Mouse (Mus musculus): ENCODE data around the gene Gm49345. TPM values are rescaled to one million over a fixed set of nuclear protein-coding genes. Genes with fewer than 3 reads are reported as not detected.

The Gm49345 gene
- total RNA-seq (2023; ENCODE audit: inconsistent age), result 1.3 to 3.0 TPM (median 2.0 TPM) in 3 of 4 replicates, not detected in the other

DNA sequence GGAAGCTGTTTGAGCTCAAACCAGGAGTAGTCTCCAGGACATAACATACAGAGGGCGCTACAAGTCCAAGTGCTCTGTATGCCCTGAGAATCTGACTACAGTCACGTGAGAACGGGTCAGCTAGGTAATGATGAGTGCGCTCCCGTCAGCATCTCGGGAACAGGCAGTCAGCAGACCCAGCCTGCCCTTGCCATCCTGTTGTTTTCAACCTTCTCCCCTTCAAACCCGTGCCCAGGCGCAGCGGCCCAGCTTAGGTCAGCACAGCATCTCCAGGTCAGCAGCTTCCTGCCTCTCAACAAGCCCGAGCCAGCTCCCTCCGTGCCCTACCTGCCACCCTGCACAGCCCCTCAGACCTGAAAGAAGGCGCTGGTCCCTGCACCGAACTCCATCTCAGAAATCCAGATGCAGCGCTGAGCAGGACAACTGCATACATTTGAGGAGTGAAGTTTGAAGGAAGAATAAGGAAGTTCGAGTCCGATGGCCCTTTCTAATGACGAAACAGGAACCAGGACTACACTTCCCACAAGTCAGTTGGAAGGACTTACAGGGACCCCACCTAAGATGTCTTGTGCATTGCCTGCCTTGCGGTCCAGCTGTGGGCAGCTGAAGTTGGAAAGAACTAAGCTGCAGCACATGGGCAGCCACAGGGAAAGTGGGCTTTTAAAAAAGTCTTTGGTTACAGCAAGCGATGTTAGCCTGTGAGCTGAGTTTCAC is at the start of gene Gm49345, which contains the start of gene Zfp729a:
Gene Gm49345 (minus strand): TSS at position 476 of the 714 bp plus-strand sequence.
Gene Zfp729a (minus strand): TSS at position 498 of the 714 bp plus-strand sequence.

DNA sequence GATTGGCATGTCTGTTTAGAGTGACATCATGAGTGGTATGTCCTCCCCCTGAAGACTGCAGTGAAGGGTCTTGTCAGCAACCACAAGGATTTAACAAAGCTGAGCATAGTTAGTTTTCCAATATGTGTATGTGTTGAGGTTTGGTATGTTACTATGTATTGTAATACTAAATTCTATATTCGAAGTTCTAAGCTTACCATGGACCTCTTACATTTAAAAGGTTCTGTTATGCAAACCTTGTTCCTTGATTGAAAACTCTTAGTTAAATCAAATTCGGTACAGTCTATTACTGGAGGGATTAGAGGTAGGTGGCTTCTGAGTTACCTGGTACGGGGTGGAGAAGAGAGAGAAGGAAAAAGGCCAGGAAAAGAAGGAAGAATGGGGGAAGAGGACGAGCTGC is 49.4 kb upstream of the Gm49345 start, which contains the start of gene Zfp738:
Gene Zfp738 (minus strand): TSS at position 101 of the 400 bp plus-strand sequence.

DNA sequence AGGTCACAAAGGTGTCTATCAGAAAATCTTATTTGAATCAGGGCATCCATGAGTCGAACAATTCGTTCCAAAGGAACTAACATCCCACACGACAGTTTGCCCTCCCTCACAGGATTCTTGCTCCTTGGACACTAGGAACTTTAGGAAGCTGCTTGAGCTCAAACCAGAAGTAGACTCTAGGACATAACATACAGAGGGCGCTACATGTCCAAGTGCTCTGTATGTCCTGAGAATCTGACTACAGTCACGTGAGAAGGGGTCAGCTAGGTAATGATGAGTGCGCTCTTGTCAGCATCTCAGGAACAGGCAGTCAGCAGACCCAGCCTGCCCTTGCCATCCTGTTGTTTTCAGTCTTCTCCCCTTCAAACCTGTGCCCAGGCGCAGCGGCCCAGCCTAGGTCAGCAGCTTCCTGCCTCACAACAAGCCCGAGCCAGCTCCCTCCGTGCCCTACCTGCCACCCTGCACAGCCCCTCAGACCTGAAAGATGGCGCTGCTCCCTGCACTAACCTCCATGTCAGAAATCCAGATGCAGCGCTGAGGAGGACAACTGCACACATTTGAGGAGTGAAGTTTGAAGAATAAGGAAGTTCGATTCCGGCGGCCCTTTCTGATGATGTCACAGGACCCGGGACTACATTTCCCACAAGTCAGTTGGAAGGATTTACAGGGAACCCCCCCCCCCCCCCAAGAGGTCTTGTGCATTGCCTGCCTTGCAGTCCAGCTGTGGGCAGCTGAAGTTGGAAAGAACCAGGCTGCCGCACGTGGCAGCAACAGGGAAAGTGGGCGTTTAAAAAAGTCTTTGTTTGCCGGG is 28.3 kb downstream of the Gm49345 start, which contains the start of gene Zfp729b:
Gene Zfp729b (minus strand): TSS at position 642 of the 811 bp plus-strand sequence.

DNA sequence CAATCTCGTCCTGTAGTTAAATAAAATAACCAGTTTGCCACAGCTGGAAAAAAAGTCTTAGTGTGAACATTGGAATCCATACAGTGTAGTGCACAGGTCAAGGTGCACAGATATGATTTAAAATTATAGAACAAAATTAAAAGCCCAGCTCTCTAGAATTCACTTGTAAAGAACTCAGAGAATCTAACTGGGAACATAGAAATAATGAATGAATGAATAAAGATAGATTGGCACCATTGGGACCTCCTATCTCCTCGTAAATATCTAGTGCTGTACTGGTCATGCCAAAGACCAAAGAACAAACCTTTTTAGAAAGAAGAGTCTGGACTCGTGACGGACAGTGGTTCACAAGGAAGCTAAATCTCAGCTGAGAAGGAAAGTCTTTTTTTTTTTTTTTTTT is 83.8 kb downstream of the Gm49345 start, which contains the start of gene Zfp748:
Gene Zfp748 (minus strand): TSS at position 101 of the 400 bp plus-strand sequence.

Other genes starting within 250 kb of the Gm49345 start
- gene Zfp429, start 237.9 kb downstream of the Gm49345 start, total RNA-seq (2023; ENCODE audit: inconsistent age), result 12.8 to 16.8 TPM (median 14.1 TPM) in 4 replicates
- gene Zfp459, start 216.4 kb downstream of the Gm49345 start, total RNA-seq (2023; ENCODE audit: inconsistent age), result 1.7 to 2.6 TPM (median 2.5 TPM) in 4 replicates
- 5.8 to 9.0 TPM (median 7.8 TPM) in 4 replicates for gene Zfp874a, start 186.1 kb downstream of the Gm49345 start, total RNA-seq (2023; ENCODE audit: inconsistent age)
- 7.0 to 17.0 TPM (median 10.2 TPM) in 4 replicates for gene Zfp874b, start 153.5 kb downstream of the Gm49345 start, total RNA-seq (2023; ENCODE audit: inconsistent age)
- gene Zfp58, start 137.2 kb downstream of the Gm49345 start, total RNA-seq (2023; ENCODE audit: inconsistent age), result 9.4 to 11.2 TPM (median 10.4 TPM) in 4 replicates
- gene Gm26965, start 111.6 kb downstream of the Gm49345 start, total RNA-seq (2023; ENCODE audit: inconsistent age), result 0.78 to 1.1 TPM in 2 of 4 replicates, not detected in the others
- gene Zfp87, start 111.6 kb downstream of the Gm49345 start, total RNA-seq (2023; ENCODE audit: inconsistent age), result 20.7 to 26.4 TPM (median 23.8 TPM) in 4 replicates
- gene Zfp748, start 83.9 kb downstream of the Gm49345 start, total RNA-seq (2023; ENCODE audit: inconsistent age), result 8.5 to 9.6 TPM (median 8.9 TPM) in 4 replicates
- gene Zfp729b, start 28.1 kb downstream of the Gm49345 start, total RNA-seq (2023; ENCODE audit: inconsistent age), result 16.4 to 18.3 TPM (median 17.3 TPM) in 4 replicates
- 12.9 to 21.6 TPM (median 16.5 TPM) in 4 replicates for gene Zfp729a, start within 50 bp of the Gm49345 start, total RNA-seq (2023; ENCODE audit: inconsistent age)
- gene Zfp738, start 49.3 kb upstream of the Gm49345 start, total RNA-seq (2023; ENCODE audit: inconsistent age), result 10.1 to 14.1 TPM (median 12.8 TPM) in 4 replicates
- gene Zfp65, start 91.4 kb upstream of the Gm49345 start, total RNA-seq (2023; ENCODE audit: inconsistent age), result 13.1 to 14.2 TPM (median 13.6 TPM) in 4 replicates
- 3.8 to 9.3 TPM (median 5.0 TPM) in 4 replicates for gene Zfp85, start 117.5 kb upstream of the Gm49345 start, total RNA-seq (2023; ENCODE audit: inconsistent age)
- 1.9 to 4.8 TPM (median 3.5 TPM) in 4 replicates for gene Zfp493, start 141.9 kb upstream of the Gm49345 start, total RNA-seq (2023; ENCODE audit: inconsistent age)
- gene Zfp273, start 176.0 kb upstream of the Gm49345 start, total RNA-seq (2023; ENCODE audit: inconsistent age), result 4.5 to 5.7 TPM (median 5.1 TPM) in 4 replicates
- not detected in 4 replicates for gene Gm10037, start 193.3 kb upstream of the Gm49345 start, total RNA-seq (2023; ENCODE audit: inconsistent age)
- not detected in 4 replicates for gene BC048507, start 225.6 kb upstream of the Gm49345 start, total RNA-seq (2023; ENCODE audit: inconsistent age)